Comparison of ENCODE assay signal across 8 mouse cellular contexts in the genomic region with DNA sequence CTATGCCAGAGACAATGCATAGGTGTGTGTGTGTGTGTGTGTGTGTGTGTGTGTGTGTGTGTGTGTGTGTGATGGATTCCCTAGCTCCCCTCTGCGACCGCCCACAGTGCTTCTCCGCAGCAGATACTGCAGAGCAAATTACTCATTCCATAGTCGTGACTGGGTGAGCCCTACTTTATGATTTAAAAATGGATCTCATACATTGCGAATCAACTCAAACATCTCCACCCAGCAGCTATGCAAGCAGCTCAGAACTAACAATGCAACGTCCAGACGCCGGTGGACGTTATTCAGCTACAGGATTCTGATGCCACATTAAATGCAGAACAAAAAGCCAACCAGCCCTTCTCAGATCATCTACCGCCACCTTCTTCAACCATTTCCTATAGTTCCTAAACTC. TPM values are rescaled to one million over a fixed set of nuclear protein-coding genes. Genes with fewer than 3 reads are reported as not detected.
DNase-seq lines count a peak whose midpoint lies in the region; ATAC-seq lines count a peak whose summit lies in the region.

No protein-coding gene starts in this region.

- peaks cover 21% of the 10 kb centered on the region for H3K79me2 ChIP-seq in macrophage (ENCODE audit: inconsistent target)

- H3K27ac ChIP-seq in kidney, embryonic 14.5 days (ENCODE audit: low read depth, low read length), result no peak overlapping the region; the same call in 1 of the 2 replicates
- H3K27ac ChIP-seq in forebrain, embryonic 16.5 days (ENCODE audit: low read length), result peak overlapping the region; percentile 79
- H3K27ac ChIP-seq in macrophage, result peak overlapping the region; percentile 92

- DNase-seq in kidney, adult 11 months, result no peak
- peak; percentile 46 to 52 for DNase-seq in adrenal gland, postnatal 36 days
- DNase-seq in layer of hippocampus, adult 9-11 months, result peak; percentile 51
- peak; percentile 15 to 63 for DNase-seq in spleen, postnatal 4 days (ENCODE audit: low spot score in 2 of 2)

- 8% methylated on average over 10 of the region's 10 CpGs for WGBS in kidney, embryonic 14.5 days
- under 1% methylated on average over 10 of the region's 10 CpGs for WGBS in forebrain, embryonic 16.5 days
- 3% methylated on average over 10 of the region's 10 CpGs for WGBS in macrophage (ENCODE audit: missing documents)

- H3K4me2 ChIP-seq in kidney, embryonic 14.5 days (replicated peaks; ENCODE audit: low read depth, low read length), result peak overlapping the region; percentile 69
- peak overlapping the region; percentile 94 for H3K4me2 ChIP-seq in forebrain, embryonic 16.5 days (ENCODE audit: low read length)

- H3K9me3 ChIP-seq in kidney, embryonic 14.5 days (ENCODE audit: control insufficient read depth, low read length), result no peaks in the 10 kb centered on the region
- no peaks in the 10 kb centered on the region for H3K9me3 ChIP-seq in forebrain, embryonic 16.5 days (ENCODE audit: control insufficient read depth, low read length)

- H3K4me1 ChIP-seq in kidney, embryonic 14.5 days (ENCODE audit: control insufficient read depth, insufficient read depth, low read length), result 0 out of 2 replicates have a peak, but pooled peaks cover 2% of the 10 kb centered on the region
- H3K4me1 ChIP-seq in forebrain, embryonic 16.5 days (replicated peaks; ENCODE audit: control insufficient read depth, insufficient read depth, low read length), result peaks cover 15% of the 10 kb centered on the region

- H3K36me3 ChIP-seq in kidney, embryonic 14.5 days (ENCODE audit: control insufficient read depth, insufficient read depth, low read length), result no peaks in the 10 kb centered on the region; the same call in 1 of the 2 replicates
- H3K36me3 ChIP-seq in forebrain, embryonic 16.5 days (ENCODE audit: control insufficient read depth, insufficient read depth), result no peaks in the 10 kb centered on the region
- 0 out of 2 replicates have a peak, but pooled peaks cover 12% of the 10 kb centered on the region for H3K36me3 ChIP-seq in macrophage (ENCODE audit: inconsistent target)

- H3K4me3 ChIP-seq in kidney, embryonic 14.5 days (ENCODE audit: low read length), result peak overlapping the region; percentile 66
- H3K4me3 ChIP-seq in forebrain, embryonic 16.5 days (replicated peaks; ENCODE audit: low read length), result peak overlapping the region; percentile 83
- peak overlapping the region; percentile 97 for H3K4me3 ChIP-seq in macrophage (ENCODE audit: inconsistent target)

- peak overlapping the region; percentile 51; the same call in 1 of the 2 replicates for H3K9ac ChIP-seq in kidney, embryonic 14.5 days (ENCODE audit: low read depth, low read length)
- peak overlapping the region; percentile 76 for H3K9ac ChIP-seq in forebrain, embryonic 16.5 days (replicated peaks; ENCODE audit: low read depth, low read length)

- no peak; the same call in 1 of the 2 replicates for ATAC-seq in kidney, embryonic 14.5 days (ENCODE audit: low FRiP score, low TSS enrichment)
- peak; percentile 5 for ATAC-seq in forebrain, embryonic 16.5 days
- no peak for ATAC-seq in monocyte, adult 5-6 weeks (replicated peaks; ENCODE audit: insufficient number of reproducible peaks, low FRiP score, low TSS enrichment, poor library complexity, severe bottlenecking)

- no peaks in the 10 kb centered on the region for H3K27me3 ChIP-seq in kidney, embryonic 14.5 days (ENCODE audit: control insufficient read depth, insufficient read depth, low read length)
- H3K27me3 ChIP-seq in forebrain, embryonic 16.5 days (replicated peaks; ENCODE audit: control insufficient read depth, insufficient read depth, low read length), result no peaks in the 10 kb centered on the region

RNA-seq across cellular contexts. Expression of gene Rgs2, which starts 0.5 kb away (rescaled TPM):
- polyA plus RNA-seq in kidney, embryonic 14.5 days (2014; fragmentation: Nextera tagmentation; extraction: Ambion mirVana), result 26.3 and 31.5 TPM in 2 replicates
- 100 to 1,000 TPM; 524 to 538 TPM for total RNA-seq in adrenal gland, postnatal 36 days (2021)
- 67.9 and 85.7 TPM in 2 replicates for polyA plus RNA-seq in forebrain, embryonic 16.5 days (2015; fragmentation: Nextera tagmentation; extraction: Ambion mirVana)
- 100 to 1,000 TPM in 6 of 26 experiments, 10 to 100 TPM in 15, 1 to 10 TPM in 5; 7.2 to 412 (median 30.9) TPM for total RNA-seq in macrophage (2018; cell fraction: chromatin; rRNA removed)
- total RNA-seq in macrophage (2018; cell fraction: cytosol; rRNA removed), result 100 to 1,000 TPM in 7 of 26 experiments, 10 to 100 TPM in 19; 36.9 to 221 (median 65.7) TPM
- total RNA-seq in macrophage (2018; cell fraction: nucleus; rRNA removed), result 100 to 1,000 TPM in 1 of 26 experiments, 10 to 100 TPM in 25; 14.8 to 238 (median 38.0) TPM
- 90.2 to 154 TPM (median 98.0 TPM) in 3 replicates for polyA plus RNA-seq in macrophage (2018)
- total RNA-seq in monocyte, adult 5-6 weeks (2017), result 463 to 869 TPM (median 773 TPM) in 3 replicates
